7 mouse cellular contexts compared by ENCODE assay signal in the genomic region with DNA sequence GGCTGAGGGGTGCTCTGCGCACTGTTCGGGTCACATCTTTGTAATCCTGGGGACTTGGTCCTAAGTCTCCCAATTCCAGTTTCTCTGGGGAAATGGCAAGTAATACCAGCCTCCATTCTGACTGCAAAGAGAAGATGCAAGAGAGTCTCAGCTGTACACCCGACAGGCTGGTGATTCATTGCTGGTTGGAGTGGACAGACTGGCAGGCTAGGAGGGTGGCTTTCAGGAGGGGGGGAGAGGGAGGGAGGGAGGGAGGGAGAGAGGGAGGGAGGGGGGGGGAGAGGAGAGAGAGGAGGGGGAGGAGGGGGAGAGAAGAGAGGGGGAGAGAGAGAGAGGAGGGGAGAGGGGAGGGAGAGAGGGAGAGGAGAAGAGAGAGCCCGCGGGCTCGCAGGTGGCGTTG. TPM values are rescaled to one million over a fixed set of nuclear protein-coding genes. Genes with fewer than 3 reads are reported as not detected.
A peak's percentile ranks its signal among the peaks of the same experiment; 100 is the strongest.
DNase-seq lines count a peak whose midpoint lies in the region; ATAC-seq and TF ChIP-seq lines count a peak whose summit lies in the region.

No protein-coding gene starts in this region.

- 21% methylated on average over 7 of the region's 7 CpGs for WGBS in neural tube, embryonic 11.5 days
- WGBS in forebrain, embryonic 10.5 days, result 23% methylated on average over 7 of the region's 7 CpGs
- WGBS in liver, embryonic 11.5 days, result 19% methylated on average over 7 of the region's 7 CpGs
- 21% methylated on average over 6 of the region's 7 CpGs for WGBS in stomach, postnatal 0 days

- H3K9ac ChIP-seq in neural tube, embryonic 11.5 days (ENCODE audit: low read length), result peak overlapping the region; percentile 85
- peak overlapping the region; percentile 98 for H3K9ac ChIP-seq in liver, embryonic 11.5 days (ENCODE audit: low read depth, low read length)
- peak overlapping the region; percentile 90 for H3K9ac ChIP-seq in stomach, postnatal 0 days (ENCODE audit: low read length)

- no peaks in the 10 kb centered on the region for H3K9me3 ChIP-seq in neural tube, embryonic 11.5 days (ENCODE audit: control insufficient read depth, low read length)
- no peaks in the 10 kb centered on the region for H3K9me3 ChIP-seq in forebrain, embryonic 10.5 days
- no peaks in the 10 kb centered on the region for H3K9me3 ChIP-seq in liver, embryonic 11.5 days (ENCODE audit: control insufficient read depth, low read length)
- H3K9me3 ChIP-seq in stomach, postnatal 0 days (ENCODE audit: control insufficient read depth, low read length), result no peaks in the 10 kb centered on the region

- peak overlapping the region; percentile 93 for H3K4me2 ChIP-seq in neural tube, embryonic 11.5 days (ENCODE audit: low read depth)
- H3K4me2 ChIP-seq in liver, embryonic 11.5 days, result peak overlapping the region; percentile 77
- H3K4me2 ChIP-seq in stomach, postnatal 0 days (replicated peaks; ENCODE audit: low read depth), result peak overlapping the region; percentile 96

- H3K36me3 ChIP-seq in neural tube, embryonic 11.5 days (ENCODE audit: control insufficient read depth, insufficient read depth, low read length), result peaks cover 15% of the 10 kb centered on the region
- H3K36me3 ChIP-seq in forebrain, embryonic 10.5 days (replicated peaks), result peaks cover 50% of the 10 kb centered on the region
- H3K36me3 ChIP-seq in liver, embryonic 11.5 days (ENCODE audit: control insufficient read depth, insufficient read depth, low read length), result peaks cover 20% of the 10 kb centered on the region
- H3K36me3 ChIP-seq in stomach, postnatal 0 days (ENCODE audit: control insufficient read depth, insufficient read depth, low read length), result peaks cover 13% of the 10 kb centered on the region; the same call in 1 of the 2 replicates

- H3K4me1 ChIP-seq in neural tube, embryonic 11.5 days (ENCODE audit: control insufficient read depth, insufficient read depth, low read length), result peaks cover 15% of the 10 kb centered on the region
- peaks cover 60% of the 10 kb centered on the region for H3K4me1 ChIP-seq in forebrain, embryonic 10.5 days
- H3K4me1 ChIP-seq in liver, embryonic 11.5 days (replicated peaks; ENCODE audit: control insufficient read depth, insufficient read depth, low read length), result peaks cover 25% of the 10 kb centered on the region
- H3K4me1 ChIP-seq in stomach, postnatal 0 days (replicated peaks; ENCODE audit: control insufficient read depth, insufficient read depth), result peaks cover 6% of the 10 kb centered on the region; the same call in 1 of the 2 replicates

- H3K27me3 ChIP-seq in neural tube, embryonic 11.5 days (ENCODE audit: control insufficient read depth, insufficient read depth, low read length), result no peaks in the 10 kb centered on the region
- H3K27me3 ChIP-seq in forebrain, embryonic 10.5 days (ENCODE audit: poor library complexity, severe bottlenecking), result no peaks in the 10 kb centered on the region
- no peaks in the 10 kb centered on the region for H3K27me3 ChIP-seq in liver, embryonic 11.5 days (replicated peaks; ENCODE audit: control insufficient read depth, insufficient read depth, low read length)
- no peaks in the 10 kb centered on the region for H3K27me3 ChIP-seq in stomach, postnatal 0 days (ENCODE audit: control insufficient read depth, insufficient read depth, low read length)

- no peak for ATAC-seq in neural tube, embryonic 11.5 days (ENCODE audit: insufficient read depth, low FRiP score, low TSS enrichment)
- no peak for ATAC-seq in liver, embryonic 11.5 days (replicated peaks; ENCODE audit: low FRiP score)
- ATAC-seq in stomach, postnatal 0 days (ENCODE audit: low FRiP score, low TSS enrichment), result no peak

- no peak for TF ChIP-seq CTCF in stomach, postnatal 0 days (IDR thresholded peaks at IDR 0.05; ENCODE audit: low read depth)

- DNase-seq in neural tube, embryonic 11.5 days (ENCODE audit: low spot score), result no peak
- DNase-seq in neural tube, embryonic 10.5 days (ENCODE audit: extremely low spot score, low spot score), result no peak
- DNase-seq in forebrain, embryonic 10.5 days (ENCODE audit: extremely low spot score, low spot score), result no peak
- DNase-seq in liver, embryonic 11.5 days (ENCODE audit: low spot score), result no peak
- DNase-seq in stomach, postnatal 0 days (ENCODE audit: low spot score), result no peak
- DNase-seq in adrenal gland, postnatal 14 days, result no peak
- no peak for DNase-seq in cerebellum, postnatal 36 days

- TF ChIP-seq EP300 in stomach, postnatal 0 days (optimal IDR thresholded peaks at IDR 0.05), result no peak

- H3K27ac ChIP-seq in neural tube, embryonic 11.5 days (ENCODE audit: low read depth, low read length), result no peak overlapping the region
- H3K27ac ChIP-seq in forebrain, embryonic 10.5 days, result peak overlapping the region; percentile 95
- peak overlapping the region; percentile 84 for H3K27ac ChIP-seq in liver, embryonic 11.5 days (ENCODE audit: low read depth, low read length)
- H3K27ac ChIP-seq in stomach, postnatal 0 days (replicated peaks), result peak overlapping the region; percentile 88; the same call in 1 of the 2 replicates

- H3K4me3 ChIP-seq in neural tube, embryonic 11.5 days (ENCODE audit: low read depth, low read length), result peak overlapping the region; percentile 95
- peak overlapping the region; percentile 98 for H3K4me3 ChIP-seq in forebrain, embryonic 10.5 days
- H3K4me3 ChIP-seq in liver, embryonic 11.5 days (ENCODE audit: low read depth, low read length), result peak overlapping the region; percentile 93
- H3K4me3 ChIP-seq in stomach, postnatal 0 days (ENCODE audit: low read depth, low read length), result peak overlapping the region; percentile 93

RNA-seq across cellular contexts. Expression of a gene that starts 0.4 kb away (rescaled TPM):
- 84.7 and 88.9 TPM in 2 replicates for polyA plus RNA-seq in neural tube, embryonic 11.5 days (2014; fragmentation: Nextera tagmentation; extraction: Ambion mirVana)
- polyA plus RNA-seq in forebrain, embryonic 10.5 days (2016; fragmentation: Nextera tagmentation; extraction: Ambion mirVana), result 136 and 140 TPM in 2 replicates
- polyA plus RNA-seq in liver, embryonic 11.5 days (2014; fragmentation: Nextera tagmentation; extraction: Ambion mirVana), result 122 and 138 TPM in 2 replicates
- polyA plus RNA-seq in stomach, postnatal 0 days (2015; fragmentation: Nextera tagmentation; extraction: Ambion mirVana), result 77.1 and 78.9 TPM in 2 replicates
- total RNA-seq in adrenal gland, postnatal 14 days (2021), result 48.5 and 64.0 TPM in 2 replicates

RNA-seq across cellular contexts. Expression of a gene that starts 3.4 kb away (rescaled TPM):
- 17.4 and 18.0 TPM in 2 replicates for polyA plus RNA-seq in neural tube, embryonic 11.5 days (2014; fragmentation: Nextera tagmentation; extraction: Ambion mirVana)
- 16.8 and 17.8 TPM in 2 replicates for polyA plus RNA-seq in forebrain, embryonic 10.5 days (2016; fragmentation: Nextera tagmentation; extraction: Ambion mirVana)
- polyA plus RNA-seq in liver, embryonic 11.5 days (2014; fragmentation: Nextera tagmentation; extraction: Ambion mirVana), result 23.3 and 29.0 TPM in 2 replicates
- 19.0 and 21.0 TPM in 2 replicates for polyA plus RNA-seq in stomach, postnatal 0 days (2015; fragmentation: Nextera tagmentation; extraction: Ambion mirVana)
- total RNA-seq in adrenal gland, postnatal 14 days (2021), result 35.8 and 37.1 TPM in 2 replicates

RNA-seq across cellular contexts. Expression of a gene that starts 19.9 kb away (rescaled TPM):
- polyA plus RNA-seq in neural tube, embryonic 11.5 days (2014; fragmentation: Nextera tagmentation; extraction: Ambion mirVana), result 1.7 TPM in 2 replicates
- 0.52 and 0.65 TPM in 2 replicates for polyA plus RNA-seq in forebrain, embryonic 10.5 days (2016; fragmentation: Nextera tagmentation; extraction: Ambion mirVana)
- polyA plus RNA-seq in liver, embryonic 11.5 days (2014; fragmentation: Nextera tagmentation; extraction: Ambion mirVana), result 4.1 and 4.8 TPM in 2 replicates
- 7.7 and 8.2 TPM in 2 replicates for polyA plus RNA-seq in stomach, postnatal 0 days (2015; fragmentation: Nextera tagmentation; extraction: Ambion mirVana)
- total RNA-seq in adrenal gland, postnatal 14 days (2021), result 10.5 and 10.6 TPM in 2 replicates
